Mouse (Mus musculus) stomach, embryonic 16.5 days (tissue): ENCODE results near the gene Plg. TPM values are rescaled to one million over a fixed set of nuclear protein-coding genes. Genes with fewer than 3 reads are reported as not detected.

Experiments
- ATAC-seq: fragments of 200-750 bp; cut with Nextera tagmentation; 2 replicates; pipeline ENCODE4 v1.8.0; 2017; ENCODE audit warnings: moderate number of reproducible peaks, moderate TSS enrichment; ENCODE audit not compliant: insufficient read depth, low FRiP score
- H3K27ac ChIP-seq: fragments of 300-500 bp; sonication (generic); 2 replicates; pipeline ENCODE4 v1.5.1; 2014; ENCODE audit warnings: low read length
- H3K27me3 ChIP-seq: fragments of 300-500 bp; sonication (generic); 2 replicates; pipeline ENCODE4 v1.6.1; 2014; ENCODE audit warnings: low read length, control low read depth, mixed read lengths; ENCODE audit not compliant: control insufficient read depth, insufficient read depth
- H3K36me3 ChIP-seq: fragments of 300-500 bp; sonication (generic); 2 replicates; pipeline ENCODE4 v1.6.1; 2014; ENCODE audit warnings: low read length; ENCODE audit not compliant: control insufficient read depth, insufficient read depth
- H3K4me1 ChIP-seq: fragments of 300-500 bp; sonication (generic); 2 replicates; pipeline ENCODE4 v1.6.1; 2014; ENCODE audit warnings: low read length, control low read depth, mixed read lengths; ENCODE audit not compliant: control insufficient read depth, insufficient read depth
- H3K4me2 ChIP-seq: fragments of 300-500 bp; sonication (generic); 2 replicates; pipeline ENCODE4 v1.6.1; 2014; ENCODE audit warnings: low read depth, low read length, mixed read lengths
- H3K4me3 ChIP-seq: fragments of 300-500 bp; sonication (generic); replicated peaks from 2 replicates; pipeline ENCODE4 v1.5.1; 2014; ENCODE audit warnings: mild to moderate bottlenecking, low read length
- H3K9ac ChIP-seq: fragments of 300-500 bp; sonication (generic); 2 replicates; pipeline ENCODE4 v1.6.1; 2014; ENCODE audit warnings: low read length
- H3K9me3 ChIP-seq: fragments of 300-500 bp; sonication (generic); replicated peaks from 2 replicates; pipeline ENCODE4 v1.6.1; 2016; ENCODE audit warnings: low read length, control low read depth; ENCODE audit not compliant: control insufficient read depth
- WGBS: fragments of 180-500 bp; shearing (Covaris S2); extraction: QIAGEN DNeasy Blood & Tissue Kit; methylation state at CpG from one replicate; pipeline ENCODE4 v1.1.7; 2014; 5-methylcytosine and 5-hydroxymethylcytosine counted together
- polyA plus RNA-seq: library from polyadenylated mRNA; unstranded; fragments of >200 nt; fragmentation: Nextera tagmentation; extraction: Ambion mirVana; gene quantifications from 2 replicates; pipeline ENCODE4 v1.2.1, GENCODE M21; 2015

The Plg gene
- polyA plus RNA-seq, 1 experiment from 2014 or later, result 13.9 TPM

GRCm38 (mm10) chr17:12427156-12427555 lies 48.7 kb downstream of the Plg start:
- Histone ChIP-seq H3K4me1 (no peaks in the 10 kb centered on the region), H3K4me2 (no peak overlapping the region), H3K27me3 (no peaks in the 10 kb centered on the region), H3K9ac (no peak overlapping the region), H3K27ac (no peak overlapping the region), H3K9me3 (no peaks in the 10 kb centered on the region), H3K4me3 (no peak overlapping the region), H3K36me3 (no peaks in the 10 kb centered on the region)
- 41% methylated on average over 3 of the region's 3 CpGs for WGBS
- ATAC-seq, result no peak

GRCm38 (mm10) chr17:12428369-12428768 lies 50.0 kb downstream of the Plg start:
- Histone ChIP-seq H3K27me3 (no peaks in the 10 kb centered on the region), H3K9ac (no peak overlapping the region), H3K27ac (no peak overlapping the region), H3K4me1 (0 out of 2 replicates have a peak, but pooled peaks cover 2% of the 10 kb centered on the region), H3K9me3 (no peaks in the 10 kb centered on the region), H3K4me2 (no peak overlapping the region), H3K36me3 (no peaks in the 10 kb centered on the region), H3K4me3 (no peak overlapping the region)
- ATAC-seq, result no peak

- H3K27me3 ChIP-seq, result no peaks in the 10 kb centered on the region
- H3K9me3 ChIP-seq, result no peaks in the 10 kb centered on the region
- H3K4me2 ChIP-seq, result no peak overlapping the region
- peak; percentile 60; the same call in 1 of the 2 replicates for ATAC-seq
- 30% methylated on average over 5 of the region's 5 CpGs for WGBS
- H3K4me3 ChIP-seq, result no peak overlapping the region
- peak overlapping the region; percentile 51; the same call in 1 of the 2 replicates for H3K27ac ChIP-seq
- 0 out of 2 replicates have a peak, but pooled peaks cover 2% of the 10 kb centered on the region for H3K4me1 ChIP-seq
- H3K9ac ChIP-seq, result no peak overlapping the region
- no peaks in the 10 kb centered on the region for H3K36me3 ChIP-seq
Measured at GRCm38 (mm10) chr17:12431707-12432106, 53.3 kb downstream of the Plg start.

GRCm38 (mm10) chr17:12437771-12438170 lies 59.4 kb downstream of the Plg start:
- 61% methylated on average over 10 of the region's 10 CpGs for whole genome bisulfite sequencing
- Histone ChIP-seq H3K4me2 (no peak overlapping the region), H3K36me3 (no peaks in the 10 kb centered on the region), H3K27me3 (no peaks in the 10 kb centered on the region), H3K9ac (no peak overlapping the region), H3K4me1 (no peaks in the 10 kb centered on the region), H3K4me3 (no peak overlapping the region), H3K27ac (no peak overlapping the region), H3K9me3 (no peaks in the 10 kb centered on the region)
- no peak for ATAC-seq

- Histone ChIP-seq H3K4me3 (no peak overlapping the region), H3K9me3 (no peaks in the 10 kb centered on the region), H3K4me1 (no peaks in the 10 kb centered on the region), H3K27ac (no peak overlapping the region; the same call in 1 of the 2 replicates), H3K9ac (no peak overlapping the region), H3K36me3 (no peaks in the 10 kb centered on the region), H3K4me2 (no peak overlapping the region), H3K27me3 (no peaks in the 10 kb centered on the region)
- ATAC-seq, result no peak
- 46% methylated on average over 2 of the region's 2 CpGs for WGBS
Measured at GRCm38 (mm10) chr17:12444561-12444960, 66.2 kb downstream of the Plg start.

- Histone ChIP-seq H3K4me3 (no peak overlapping the region), H3K27me3 (no peaks in the 10 kb centered on the region), H3K9me3 (no peaks in the 10 kb centered on the region), H3K27ac (no peak overlapping the region; the same call in 1 of the 2 replicates), H3K4me2 (no peak overlapping the region), H3K36me3 (no peaks in the 10 kb centered on the region), H3K9ac (no peak overlapping the region), H3K4me1 (peaks cover 4% of the 10 kb centered on the region; the same call in 1 of the 2 replicates)
- WGBS, result 38% methylated on average over 4 of the region's 4 CpGs
- peak; percentile 33; the same call in 1 of the 2 replicates for ATAC-seq
Measured at GRCm38 (mm10) chr17:12451234-12451633, 72.8 kb downstream of the Plg start.

- H3K27me3 ChIP-seq, result no peaks in the 10 kb centered on the region
- H3K9me3 ChIP-seq, result no peaks in the 10 kb centered on the region
- H3K4me3 ChIP-seq, result no peak overlapping the region
- no peak overlapping the region for H3K9ac ChIP-seq
- peak; percentile 53; the same call in 1 of the 2 replicates for ATAC-seq
- H3K4me2 ChIP-seq, result no peak overlapping the region
- no peaks in the 10 kb centered on the region for H3K36me3 ChIP-seq
- H3K27ac ChIP-seq, result no peak overlapping the region
- H3K4me1 ChIP-seq, result peaks cover 4% of the 10 kb centered on the region; the same call in 1 of the 2 replicates
- WGBS, result 47% methylated on average over 11 of the region's 11 CpGs
Measured at GRCm38 (mm10) chr17:12452862-12453531, 74.6 kb downstream of the Plg start.

GRCm38 (mm10) chr17:12453691-12454090 lies 75.3 kb downstream of the Plg start:
- no peak overlapping the region for H3K9ac ChIP-seq
- no peak overlapping the region for H3K27ac ChIP-seq
- H3K4me2 ChIP-seq, result no peak overlapping the region
- no peaks in the 10 kb centered on the region for H3K9me3 ChIP-seq
- no peak overlapping the region for H3K4me3 ChIP-seq
- ATAC-seq, result no peak
- 82% methylated on average over 6 of the region's 6 CpGs for WGBS
- no peaks in the 10 kb centered on the region for H3K27me3 ChIP-seq
- peaks cover 4% of the 10 kb centered on the region; the same call in 1 of the 2 replicates for H3K4me1 ChIP-seq
- no peaks in the 10 kb centered on the region for H3K36me3 ChIP-seq

- H3K4me2 ChIP-seq, result no peak overlapping the region
- 80% methylated on average over 5 of the region's 5 CpGs for WGBS
- ATAC-seq, result no peak
- H3K9ac ChIP-seq, result no peak overlapping the region
- H3K4me3 ChIP-seq, result no peak overlapping the region
- no peaks in the 10 kb centered on the region for H3K9me3 ChIP-seq
- peaks cover 4% of the 10 kb centered on the region; the same call in 1 of the 2 replicates for H3K4me1 ChIP-seq
- no peak overlapping the region for H3K27ac ChIP-seq
- H3K27me3 ChIP-seq, result no peaks in the 10 kb centered on the region
- no peaks in the 10 kb centered on the region for H3K36me3 ChIP-seq
Measured at GRCm38 (mm10) chr17:12455143-12455790, 76.9 kb downstream of the Plg start.
